Mouse (Mus musculus) lung, embryonic 16.5 days (tissue): ENCODE results near the gene Syngr2. TPM values are rescaled to one million over a fixed set of nuclear protein-coding genes. Genes with fewer than 3 reads are reported as not detected.
"Not testable (repeated sequence)": the region's sequence is repeated elsewhere in the genome, so short reads cannot be mapped to it uniquely, and the experiment has no call there.

Source experiments
- ATAC-seq: fragments of 200-750 bp; cut with Nextera tagmentation; 2 replicates; pipeline ENCODE4 v1.8.0; 2017; ENCODE audit warnings: low read depth, mild to moderate bottlenecking, moderate library complexity
- H3K27ac ChIP-seq: fragments of 300-500 bp; sonication (generic); 2 replicates; pipeline ENCODE4 v1.5.1; 2014; ENCODE audit warnings: mild to moderate bottlenecking, control low read depth, low read length
- H3K27me3 ChIP-seq: fragments of 300-500 bp; sonication (generic); 2 replicates; pipeline ENCODE4 v1.6.1; 2014; ENCODE audit warnings: low read depth, low read length, mixed read lengths; ENCODE audit not compliant: control insufficient read depth, insufficient read depth
- H3K36me3 ChIP-seq: fragments of 300-500 bp; sonication (generic); 2 replicates; pipeline ENCODE4 v1.6.1; 2014; ENCODE audit warnings: low read length; ENCODE audit not compliant: control insufficient read depth, insufficient read depth
- H3K4me1 ChIP-seq: fragments of 300-500 bp; sonication (generic); replicated peaks from 2 replicates; pipeline ENCODE4 v1.6.1; 2014; ENCODE audit warnings: low read length, mixed read lengths; ENCODE audit not compliant: control insufficient read depth, insufficient read depth
- H3K4me2 ChIP-seq: fragments of 300-500 bp; sonication (generic); 2 replicates; pipeline ENCODE4 v1.6.1; 2014; ENCODE audit warnings: low read depth, low read length, control low read depth
- H3K4me3 ChIP-seq: fragments of 300-500 bp; sonication (generic); 2 replicates; pipeline ENCODE4 v1.5.1; 2014; ENCODE audit warnings: mild to moderate bottlenecking, low read length, control low read depth
- H3K9ac ChIP-seq: fragments of 300-500 bp; sonication (generic); 2 replicates; pipeline ENCODE4 v1.6.1; 2014; ENCODE audit warnings: low read length, control low read depth
- H3K9me3 ChIP-seq: fragments of 300-500 bp; sonication (generic); 2 replicates; pipeline ENCODE4 v1.6.1; 2016; ENCODE audit warnings: low read length; ENCODE audit not compliant: control insufficient read depth
- WGBS: fragments of 180-500 bp; shearing (Covaris S2); extraction: QIAGEN DNeasy Blood & Tissue Kit; methylation state at CpG from one replicate; pipeline ENCODE4 v1.1.7; 2014; 5-methylcytosine and 5-hydroxymethylcytosine counted together
- polyA plus RNA-seq: library from polyadenylated mRNA; unstranded; fragments of >200 nt; fragmentation: Nextera tagmentation; extraction: Ambion mirVana; gene quantifications from 2 replicates; pipeline ENCODE4 v1.2.1, GENCODE M21; 2015

Gene Syngr2
- polyA plus RNA-seq, 1 experiment from 2014 or later: 79.5 TPM

- peak; percentile 24 for ATAC-seq
- WGBS: 75% methylated on average over 9 of the region's 9 CpGs
Measured at GRCm38 (mm10) chr11:117815850-117816249, 6.4 kb downstream of the Syngr2 start.

GRCm38 (mm10) chr11:117816389-117816996, 7.0 kb downstream of the Syngr2 start:
- no peak overlapping the region for H3K4me2 ChIP-seq
- H3K9ac ChIP-seq: no peak overlapping the region
- 74% methylated on average over 13 of the region's 13 CpGs for WGBS
- no peak overlapping the region for H3K27ac ChIP-seq
- H3K36me3 ChIP-seq: peaks cover 45% of the 10 kb centered on the region
- H3K27me3 ChIP-seq: no peaks in the 10 kb centered on the region
- ATAC-seq: no peak
- peaks cover under 1% of the 10 kb centered on the region for H3K4me1 ChIP-seq
- no peaks in the 10 kb centered on the region for H3K9me3 ChIP-seq
- no peak overlapping the region for H3K4me3 ChIP-seq

More at GRCm38 (mm10) chr11:117815850-117816249, 6.4 kb downstream of the Syngr2 start:
- not testable (repeated sequence) for H3K27ac ChIP-seq, H3K27me3 ChIP-seq, H3K4me2 ChIP-seq, H3K4me1 ChIP-seq, H3K4me3 ChIP-seq, H3K9me3 ChIP-seq, H3K9ac ChIP-seq
- H3K36me3 ChIP-seq: peaks cover 39% of the 10 kb centered on the region

- Histone ChIP-seq H3K9ac (no peak overlapping the region), H3K27ac (no peak overlapping the region), H3K4me2 (no peak overlapping the region), H3K4me1 (peaks cover 15% of the 10 kb centered on the region), H3K27me3 (no peaks in the 10 kb centered on the region), H3K9me3 (no peaks in the 10 kb centered on the region), H3K36me3 (peaks cover 46% of the 10 kb centered on the region), H3K4me3 (no peak overlapping the region)
- WGBS: 81% methylated on average over 8 of the region's 8 CpGs
- ATAC-seq: no peak
Measured at GRCm38 (mm10) chr11:117819095-117819494, 9.6 kb downstream of the Syngr2 start.

GRCm38 (mm10) chr11:117820173-117820572, 10.7 kb downstream of the Syngr2 start:
- H3K9ac ChIP-seq: no peak overlapping the region; the same call in 1 of the 2 replicates
- H3K4me1 ChIP-seq: peaks cover 24% of the 10 kb centered on the region
- WGBS: 90% methylated on average over 7 of the region's 7 CpGs
- H3K4me3 ChIP-seq: no peak overlapping the region
- no peak overlapping the region for H3K4me2 ChIP-seq
- no peak overlapping the region for H3K27ac ChIP-seq
- H3K9me3 ChIP-seq: no peaks in the 10 kb centered on the region
- H3K27me3 ChIP-seq: no peaks in the 10 kb centered on the region
- no peak for ATAC-seq
- peaks cover 37% of the 10 kb centered on the region for H3K36me3 ChIP-seq

GRCm38 (mm10) chr11:117821868-117822267, 12.4 kb downstream of the Syngr2 start:
- ATAC-seq: no peak
- Histone ChIP-seq H3K27me3 (no peaks in the 10 kb centered on the region), H3K4me1 (peaks cover 35% of the 10 kb centered on the region), H3K9ac (no peak overlapping the region), H3K36me3 (peaks cover 31% of the 10 kb centered on the region), H3K27ac (0 out of 2 replicates have a peak overlapping the region, but pooled peaks have one; percentile 4), H3K4me2 (no peak overlapping the region), H3K4me3 (no peak overlapping the region), H3K9me3 (no peaks in the 10 kb centered on the region)
- WGBS: 86% methylated on average over 9 of the region's 9 CpGs

- Histone ChIP-seq H3K9ac (peak overlapping the region; percentile 42; the same call in 1 of the 2 replicates), H3K36me3 (peaks cover 28% of the 10 kb centered on the region), H3K4me1 (peaks cover 44% of the 10 kb centered on the region), H3K9me3 (no peaks in the 10 kb centered on the region), H3K27ac (peak overlapping the region; percentile 67), H3K4me2 (no peak overlapping the region), H3K4me3 (no peak overlapping the region), H3K27me3 (no peaks in the 10 kb centered on the region)
- peak; percentile 6; the same call in 1 of the 2 replicates for ATAC-seq
- WGBS: 41% methylated on average over 7 of the region's 7 CpGs
Measured at GRCm38 (mm10) chr11:117822728-117823241, 13.3 kb downstream of the Syngr2 start.

GRCm38 (mm10) chr11:117823411-117823810, 13.9 kb downstream of the Syngr2 start:
- H3K27me3 ChIP-seq: no peaks in the 10 kb centered on the region
- no peaks in the 10 kb centered on the region for H3K9me3 ChIP-seq
- H3K36me3 ChIP-seq: peaks cover 22% of the 10 kb centered on the region
- H3K4me1 ChIP-seq: peaks cover 50% of the 10 kb centered on the region
- 84% methylated on average over 6 of the region's 6 CpGs for WGBS
- no peak overlapping the region for H3K9ac ChIP-seq
- no peak overlapping the region for H3K4me2 ChIP-seq
- peak overlapping the region; percentile 0; the same call in 1 of the 2 replicates for H3K27ac ChIP-seq
- no peak for ATAC-seq
- H3K4me3 ChIP-seq: no peak overlapping the region

GRCm38 (mm10) chr11:117824060-117824969, 14.8 kb downstream of the Syngr2 start:
- Histone ChIP-seq H3K4me2 (peak overlapping the region; percentile 85), H3K27ac (peak overlapping the region; percentile 92), H3K9me3 (no peaks in the 10 kb centered on the region), H3K4me3 (peak overlapping the region; percentile 71), H3K36me3 (peaks cover 18% of the 10 kb centered on the region), H3K27me3 (no peaks in the 10 kb centered on the region), H3K9ac (peak overlapping the region; percentile 84), H3K4me1 (peaks cover 59% of the 10 kb centered on the region)
- peak; percentile 55 for ATAC-seq
- WGBS: 8% methylated on average over 23 of the region's 23 CpGs
